Mouse (Mus musculus) embryonic facial prominence, embryonic 14.5 days (tissue): ENCODE measurements around the gene Gart. TPM values are rescaled to one million over a fixed set of nuclear protein-coding genes. Genes with fewer than 3 reads are reported as not detected.
"Not testable (repeated sequence)": the region's sequence is repeated elsewhere in the genome, so short reads cannot be mapped to it uniquely, and the experiment has no call there.

Source experiments
- ATAC-seq: fragments of 200-750 bp; cut with Nextera tagmentation; 2 replicates; pipeline ENCODE4 v1.8.0; 2017; ENCODE audit warnings: low read depth, moderate number of reproducible peaks, moderate TSS enrichment
- DNase-seq: peaks from one replicate; pipeline ENCODE4 v3.0.0-alpha.2; 2015; ENCODE audit warnings: low spot score
- H3K27ac ChIP-seq: fragments of 300-500 bp; sonication (generic); replicated peaks from 2 replicates; pipeline ENCODE4 v1.5.1; 2014; ENCODE audit warnings: low read depth, mild to moderate bottlenecking, low read length, moderate library complexity
- H3K27me3 ChIP-seq: fragments of 300-500 bp; sonication (generic); replicated peaks from 2 replicates; pipeline ENCODE4 v1.6.1; 2014; ENCODE audit warnings: low read length; ENCODE audit not compliant: control insufficient read depth, insufficient read depth
- H3K36me3 ChIP-seq: fragments of 300-500 bp; sonication (generic); 2 replicates; pipeline ENCODE4 v1.6.1; 2014; ENCODE audit warnings: low read length, mixed read lengths; ENCODE audit not compliant: control insufficient read depth, insufficient read depth
- H3K4me1 ChIP-seq: fragments of 300-500 bp; sonication (generic); 2 replicates; pipeline ENCODE4 v1.6.1; 2014; ENCODE audit warnings: antibody characterized with exemption, low read length; ENCODE audit not compliant: control insufficient read depth, insufficient read depth
- H3K4me2 ChIP-seq: fragments of 300-500 bp; sonication (generic); 2 replicates; pipeline ENCODE4 v1.6.1; 2014; ENCODE audit warnings: low read depth, mild to moderate bottlenecking, low read length, moderate library complexity, mixed read lengths
- H3K4me3 ChIP-seq: fragments of 300-500 bp; sonication (generic); 2 replicates; pipeline ENCODE4 v1.5.1; 2014; ENCODE audit warnings: low read depth, mild to moderate bottlenecking, low read length
- H3K9ac ChIP-seq: fragments of 300-500 bp; sonication (generic); 2 replicates; pipeline ENCODE4 v1.6.1; 2014; ENCODE audit warnings: low read depth, mild to moderate bottlenecking, low read length, moderate library complexity, mixed read lengths
- H3K9me3 ChIP-seq: fragments of 300-500 bp; sonication (generic); 2 replicates; pipeline ENCODE4 v1.6.1; 2016; ENCODE audit warnings: low read length; ENCODE audit not compliant: control insufficient read depth
- WGBS: fragments of 180-500 bp; shearing (Covaris S2); extraction: QIAGEN DNeasy Blood & Tissue Kit; methylation state at CpG from one replicate; pipeline ENCODE4 v1.1.7; 2014; 5-methylcytosine and 5-hydroxymethylcytosine counted together
- polyA plus RNA-seq: library from polyadenylated mRNA; unstranded; fragments of >200 nt; fragmentation: Nextera tagmentation; extraction: Ambion mirVana; gene quantifications from 2 replicates; pipeline ENCODE4 v1.2.1, GENCODE M21; 2014

Gart gene
- polyA plus RNA-seq, 1 experiment from 2014 or later, result 84.5 TPM

DNA sequence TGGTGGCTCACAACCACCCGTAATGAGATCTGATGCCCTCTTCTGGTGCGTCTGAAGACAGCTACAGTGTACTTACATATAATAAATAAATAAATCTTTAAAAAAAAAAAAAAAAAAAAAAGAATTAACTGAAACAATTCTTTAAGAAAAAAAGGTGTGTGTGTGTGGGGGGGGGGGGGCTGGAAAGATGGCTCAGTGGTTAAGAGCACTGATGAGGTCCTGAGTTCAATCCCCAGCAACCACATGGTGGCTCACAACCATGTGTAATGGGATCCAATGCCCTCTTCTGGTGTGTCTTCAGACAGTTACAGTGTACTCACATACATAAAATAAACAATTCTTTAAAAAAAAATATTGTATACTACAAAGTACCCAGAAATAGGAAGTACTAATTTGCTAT, 1.3 kb downstream of the Gart start:
- not testable (repeated sequence) for ATAC-seq, H3K27ac ChIP-seq, H3K27me3 ChIP-seq, H3K9ac ChIP-seq, DNase-seq, H3K4me1 ChIP-seq, H3K9me3 ChIP-seq, H3K4me3 ChIP-seq
- Histone ChIP-seq H3K4me2 (peak overlapping the region; percentile 76; the same call in 1 of the 2 replicates), H3K36me3 (peaks cover 28% of the 10 kb centered on the region)
- WGBS, result no CpG with 5 or more reads among the region's 2 CpGs

DNA sequence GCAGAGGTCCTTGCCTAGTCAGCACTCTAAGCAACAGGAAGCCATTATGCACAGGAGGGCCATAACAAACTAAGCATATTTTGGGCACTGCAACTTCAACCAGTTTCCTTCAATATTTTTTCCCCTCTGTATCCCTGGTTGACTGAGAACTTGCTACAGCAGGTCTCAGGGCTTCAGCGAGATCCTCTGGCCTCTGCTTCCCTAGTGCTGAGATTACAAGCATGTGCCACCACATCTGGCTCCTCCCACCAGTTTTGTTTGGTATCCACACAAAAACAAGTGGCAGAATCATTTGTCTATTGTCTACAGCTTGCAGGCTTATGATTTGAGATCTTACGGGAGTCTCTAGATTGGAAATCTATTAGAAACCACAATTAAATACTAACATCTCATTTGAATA, 1.9 kb downstream of the Gart start:
- no peak overlapping the region for H3K27ac ChIP-seq
- WGBS, result 83% methylated on average over 2 of the region's 2 CpGs
- no peaks in the 10 kb centered on the region for H3K9me3 ChIP-seq
- H3K4me2 ChIP-seq, result no peak overlapping the region
- no peaks in the 10 kb centered on the region for H3K27me3 ChIP-seq
- DNase-seq (no peak), ATAC-seq (no peak)
- H3K36me3 ChIP-seq, result peaks cover 33% of the 10 kb centered on the region
- peaks cover 4% of the 10 kb centered on the region for H3K4me1 ChIP-seq
- no peak overlapping the region for H3K4me3 ChIP-seq
- H3K9ac ChIP-seq, result no peak overlapping the region

DNA sequence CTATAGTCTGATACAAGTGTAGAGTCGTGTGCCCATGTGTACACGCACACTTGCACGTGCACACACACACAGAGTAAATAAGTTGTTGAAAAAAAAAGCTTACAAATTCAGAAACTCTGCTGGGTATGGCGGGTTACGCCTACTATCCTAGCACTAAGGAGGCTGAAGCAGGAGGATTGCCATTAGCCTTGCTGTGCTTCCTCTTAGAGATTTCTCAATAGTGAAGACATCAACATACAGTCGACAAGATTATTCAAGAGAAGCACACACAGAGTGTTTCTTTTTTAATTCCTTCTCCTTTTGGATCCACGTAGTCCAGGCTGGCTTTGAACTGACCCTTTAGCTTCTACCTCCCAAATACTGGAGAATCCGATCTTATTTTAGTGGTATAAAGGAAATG, 6.6 kb downstream of the Gart start:
- ATAC-seq, result no peak
- Histone ChIP-seq H3K4me2 (no peak overlapping the region), H3K9me3 (no peaks in the 10 kb centered on the region), H3K36me3 (peaks cover 81% of the 10 kb centered on the region), H3K4me3 (no peak overlapping the region), H3K27me3 (no peaks in the 10 kb centered on the region), H3K4me1 (no peaks in the 10 kb centered on the region), H3K27ac (no peak overlapping the region), H3K9ac (no peak overlapping the region)
- DNase-seq, result no peak
- 90% methylated on average over 8 of the region's 8 CpGs for WGBS

DNA sequence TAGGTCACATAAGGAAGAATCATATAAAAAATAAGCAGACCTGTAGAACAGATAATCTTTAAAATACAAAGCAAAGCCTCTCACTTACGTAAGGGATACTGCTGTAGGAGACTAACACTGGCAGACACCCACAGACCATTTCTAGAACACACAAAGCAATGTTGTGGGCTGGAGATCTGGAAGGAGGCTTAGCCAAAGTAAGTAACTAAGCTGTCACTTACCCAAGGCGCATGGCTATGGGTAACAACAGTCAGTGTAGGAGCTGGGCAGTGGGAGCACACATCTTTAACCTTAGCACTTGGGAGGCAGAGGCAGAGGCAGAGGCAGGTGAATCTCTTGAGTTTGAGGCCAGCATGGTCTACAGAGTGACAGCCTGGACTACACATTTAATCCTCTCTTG, 7.1 kb downstream of the Gart start:
- DNase-seq, result no peak
- H3K4me2 ChIP-seq, result no peak overlapping the region
- peaks cover 85% of the 10 kb centered on the region for H3K36me3 ChIP-seq
- no peaks in the 10 kb centered on the region for H3K4me1 ChIP-seq
- H3K27ac ChIP-seq, result no peak overlapping the region
- ATAC-seq, result no peak
- H3K9ac ChIP-seq, result no peak overlapping the region
- no peaks in the 10 kb centered on the region for H3K9me3 ChIP-seq
- WGBS, result 93% methylated on average over 2 of the region's 2 CpGs
- H3K4me3 ChIP-seq, result no peak overlapping the region
- H3K27me3 ChIP-seq, result no peaks in the 10 kb centered on the region

DNA sequence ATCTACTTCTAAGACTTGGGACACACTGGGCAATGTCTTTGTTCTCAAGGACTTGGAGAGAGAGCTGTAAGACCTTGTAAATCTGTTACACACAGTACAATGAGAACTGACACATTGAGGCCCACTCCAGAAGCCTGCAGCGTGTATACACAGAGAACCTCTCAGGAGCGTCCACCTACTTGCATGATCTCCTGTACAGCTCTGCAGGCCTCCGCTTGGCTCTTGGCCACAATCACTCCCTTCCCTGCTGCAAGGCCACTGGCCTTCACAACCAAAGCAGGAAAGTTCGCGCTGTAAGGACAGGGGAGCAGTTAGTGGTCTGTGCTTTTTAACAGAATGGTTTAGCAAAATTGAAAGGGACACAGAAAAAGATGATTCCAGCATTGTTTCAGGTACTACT, 7.6 kb downstream of the Gart start:
- DNase-seq, result no peak

DNA sequence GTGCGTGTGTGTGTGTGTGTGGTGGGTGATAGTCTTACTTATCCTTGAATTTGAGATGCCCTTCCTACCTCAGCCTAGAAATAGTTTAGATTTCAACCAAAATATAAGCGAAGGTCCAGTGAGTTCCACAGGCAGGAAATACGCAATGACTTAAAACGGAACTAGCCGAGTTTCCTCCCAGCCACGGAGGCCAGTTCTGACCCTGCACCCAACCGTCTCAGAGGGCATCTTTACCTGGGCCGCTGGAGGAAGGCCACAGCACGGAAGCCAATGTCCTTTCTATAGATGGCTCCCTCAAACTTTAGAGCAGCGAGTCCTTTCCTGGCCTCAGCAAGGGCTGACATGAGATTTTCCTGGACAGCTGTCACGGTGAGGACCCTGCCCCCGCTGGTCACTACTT, 13.1 kb downstream of the Gart start:
- Histone ChIP-seq H3K4me3 (no peak overlapping the region), H3K4me2 (no peak overlapping the region), H3K9me3 (no peaks in the 10 kb centered on the region), H3K27me3 (no peaks in the 10 kb centered on the region), H3K36me3 (peaks cover 93% of the 10 kb centered on the region), H3K27ac (no peak overlapping the region), H3K9ac (no peak overlapping the region), H3K4me1 (no peaks in the 10 kb centered on the region)
- DNase-seq, result no peak
- 82% methylated on average over 12 of the region's 12 CpGs for WGBS
- no peak for ATAC-seq

More for the DNA sequence above, 7.6 kb downstream of the Gart start:
- Histone ChIP-seq H3K36me3 (peaks cover 86% of the 10 kb centered on the region), H3K27ac (no peak overlapping the region), H3K27me3 (no peaks in the 10 kb centered on the region), H3K9ac (no peak overlapping the region), H3K4me1 (no peaks in the 10 kb centered on the region), H3K4me2 (no peak overlapping the region), H3K4me3 (no peak overlapping the region), H3K9me3 (no peaks in the 10 kb centered on the region)
- 93% methylated on average over 5 of the region's 5 CpGs for WGBS
- no peak for ATAC-seq

DNA sequence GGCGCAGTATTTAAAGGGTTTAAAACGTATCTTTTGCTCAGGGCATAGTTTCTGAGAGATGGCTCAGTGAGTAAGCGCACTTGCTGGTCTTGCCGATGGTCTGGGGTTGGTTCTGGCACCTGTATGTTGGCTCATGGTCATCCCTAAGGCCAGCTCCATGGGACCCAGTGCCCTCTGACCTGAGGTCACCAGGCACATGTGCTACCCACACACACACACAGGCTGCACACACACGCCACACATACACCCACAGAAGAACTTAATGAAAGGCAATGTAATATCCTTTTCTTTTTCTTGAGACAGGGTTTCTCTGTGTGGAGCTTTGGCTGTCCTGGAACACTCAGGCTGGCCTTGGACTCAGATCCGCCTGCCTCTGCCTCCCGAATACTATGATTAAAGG, 13.8 kb downstream of the Gart start:
- H3K4me1 ChIP-seq, result no peaks in the 10 kb centered on the region
- no peak overlapping the region for H3K27ac ChIP-seq
- no peaks in the 10 kb centered on the region for H3K9me3 ChIP-seq
- ATAC-seq (no peak), DNase-seq (no peak)
- H3K4me2 ChIP-seq, result no peak overlapping the region
- H3K4me3 ChIP-seq, result no peak overlapping the region
- 93% methylated on average over 7 of the region's 7 CpGs for WGBS
- H3K9ac ChIP-seq, result no peak overlapping the region
- H3K27me3 ChIP-seq, result no peaks in the 10 kb centered on the region
- peaks cover 93% of the 10 kb centered on the region for H3K36me3 ChIP-seq

DNA sequence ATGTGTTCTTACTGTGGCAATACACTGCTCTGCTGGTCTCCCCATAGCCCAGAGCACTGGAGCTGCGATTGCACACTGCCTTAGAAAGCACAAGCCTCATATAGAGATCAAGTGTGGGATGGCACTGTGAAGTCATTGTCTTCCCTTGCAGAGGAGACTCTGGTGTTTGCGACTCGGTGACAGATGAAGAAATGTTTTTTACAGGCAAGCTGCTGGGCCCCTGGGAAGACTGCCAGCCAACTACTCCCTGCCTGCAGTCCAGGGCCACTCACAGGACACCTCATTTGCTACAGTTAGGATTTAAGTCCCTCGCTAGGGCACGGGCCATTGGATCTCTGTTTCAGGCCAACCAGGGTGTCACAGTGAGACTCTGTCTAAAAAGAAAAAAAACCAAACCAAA, 14.3 kb downstream of the Gart start:
- peaks cover 93% of the 10 kb centered on the region for H3K36me3 ChIP-seq
- 92% methylated on average over 5 of the region's 5 CpGs for WGBS
- DNase-seq (no peak), ATAC-seq (no peak)
- H3K4me3 ChIP-seq, result no peak overlapping the region
- H3K9me3 ChIP-seq, result no peaks in the 10 kb centered on the region
- H3K4me1 ChIP-seq, result no peaks in the 10 kb centered on the region
- H3K27ac ChIP-seq, result no peak overlapping the region
- no peak overlapping the region for H3K4me2 ChIP-seq
- H3K27me3 ChIP-seq, result no peaks in the 10 kb centered on the region
- H3K9ac ChIP-seq, result no peak overlapping the region

DNA sequence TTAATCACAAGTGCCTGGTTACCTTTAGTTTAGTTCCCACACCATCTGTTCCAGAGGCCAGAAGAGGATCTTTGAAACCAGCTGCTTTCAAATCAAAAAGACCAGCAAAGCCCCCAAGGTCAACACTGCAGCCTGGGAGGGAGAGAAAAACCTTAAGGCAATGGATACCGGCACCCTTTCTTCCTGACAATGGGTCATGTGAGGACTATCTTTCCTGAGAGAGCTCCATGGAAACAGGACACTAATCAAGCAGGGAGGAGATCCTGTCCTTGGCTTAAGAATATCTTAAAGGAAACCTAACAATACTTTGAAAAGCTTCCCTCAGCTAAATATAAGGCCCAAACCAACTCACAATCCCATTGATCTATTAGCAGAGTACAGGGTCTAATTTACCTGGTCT, 16.2 kb downstream of the Gart start:
- Histone ChIP-seq H3K4me1 (no peaks in the 10 kb centered on the region), H3K36me3 (peaks cover 92% of the 10 kb centered on the region), H3K9ac (no peak overlapping the region), H3K4me3 (no peak overlapping the region), H3K9me3 (no peaks in the 10 kb centered on the region), H3K27ac (no peak overlapping the region), H3K27me3 (no peaks in the 10 kb centered on the region), H3K4me2 (no peak overlapping the region)
- no peak for DNase-seq
- 80% methylated on average over 1 of the region's 1 CpGs for WGBS
- no peak for ATAC-seq
